Mouse (Mus musculus): Measurements from ENCODE around the gene Prr5. TPM values are rescaled to one million over a fixed set of nuclear protein-coding genes. Genes with fewer than 3 reads are reported as not detected.
"Not testable (repeated sequence)": the region's sequence is repeated elsewhere in the genome, so short reads cannot be mapped to it uniquely, and the experiment has no call there.

Prr5 gene
- polyA plus RNA-seq, 1 experiment, result 8.1 TPM

DNA sequence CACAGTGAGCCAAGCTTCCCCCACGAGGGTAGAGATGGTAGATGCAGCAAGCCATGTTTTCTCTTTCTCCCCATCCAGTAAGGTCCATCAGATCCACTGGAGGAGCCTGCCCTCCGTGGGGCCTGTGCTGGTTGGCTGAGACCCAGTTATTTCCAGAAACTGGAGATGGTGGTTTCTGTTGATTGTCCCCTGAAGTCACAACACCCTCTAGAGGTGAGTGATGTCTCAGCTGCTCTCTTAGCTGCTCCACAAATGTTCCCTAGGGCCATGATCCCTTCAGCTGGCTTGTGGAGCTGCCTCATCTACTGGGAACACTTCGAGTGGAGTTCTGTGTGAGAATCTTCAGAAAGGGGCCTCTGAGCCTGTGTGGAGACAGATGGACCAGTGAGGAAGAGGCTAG lies 49.4 kb downstream of the Prr5 start:
- TF ChIP-seq POLR2AphosphoS2 (IDR thresholded peaks at IDR 0.05; ENCODE audit: insufficient read length, low read depth) (no peak), USF1 (IDR thresholded peaks at IDR 0.05; ENCODE audit: low read depth) (no peak), SRF (IDR thresholded peaks at IDR 0.05; ENCODE audit: control insufficient read depth, insufficient read length, low read depth) (no peak), POLR2A (IDR thresholded peaks at IDR 0.05; ENCODE audit: insufficient read length, low read depth) (no peak), TCF12 (IDR thresholded peaks at IDR 0.05; ENCODE audit: insufficient read depth, poor library complexity, severe bottlenecking) (no peak), MYOD1 (IDR thresholded peaks at IDR 0.05; ENCODE audit: control insufficient read depth in 1 of 3, insufficient read length in 2 of 3, low read depth in 2 of 3) (no peak), REST (IDR thresholded peaks at IDR 0.05; ENCODE audit: insufficient read depth, insufficient read length) (no peak), MYOG (IDR thresholded peaks at IDR 0.05; ENCODE audit: control insufficient read depth in 1 of 3, insufficient read depth in 1 of 3, insufficient read length in 2 of 3, low read depth in 2 of 3) (no peak), TCF3 (IDR thresholded peaks at IDR 0.05; ENCODE audit: insufficient read length, low read depth) (no peak), E2F4 (IDR thresholded peaks at IDR 0.05; ENCODE audit: insufficient read depth) (no peak), MAX (IDR thresholded peaks at IDR 0.05; ENCODE audit: low read depth) (no peak), CEBPB (IDR thresholded peaks at IDR 0.05; ENCODE audit: insufficient read depth, poor library complexity, severe bottlenecking) (no peak)
- Histone ChIP-seq H3ac (ENCODE audit: control insufficient read depth, insufficient read length) (no peak overlapping the region), H3K4me3 (no peak overlapping the region), H3K4me2 (ENCODE audit: low read depth) (no peak overlapping the region), H3K27me3 (ENCODE audit: control insufficient read depth, insufficient read depth, insufficient read length) (no peaks in the 10 kb centered on the region), H3K36me3 (ENCODE audit: control insufficient read depth, insufficient read depth) (no peaks in the 10 kb centered on the region), H3K79me2 (ENCODE audit: control insufficient read depth, insufficient read depth) (no peaks in the 10 kb centered on the region)

DNA sequence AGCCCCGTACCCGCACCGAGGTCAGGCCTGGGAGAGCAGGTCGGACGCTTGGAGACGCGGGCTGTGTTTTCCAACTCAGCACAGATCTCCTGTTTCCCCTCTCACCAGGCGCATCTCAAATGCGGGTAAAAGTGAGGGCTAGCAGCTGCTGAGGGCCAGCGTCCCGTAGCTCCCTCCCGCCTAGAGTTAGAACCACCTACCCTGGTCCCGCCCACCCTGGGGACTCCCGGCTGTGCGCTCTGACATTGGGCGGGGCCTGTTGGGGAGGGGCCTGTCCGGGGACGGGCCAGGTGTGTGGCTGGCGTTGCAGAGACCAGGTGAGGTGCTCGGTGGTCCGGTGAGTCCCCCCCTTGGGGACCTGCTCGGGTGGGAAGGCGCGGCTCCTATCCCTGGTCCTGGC lies 50.4 kb downstream of the Prr5 start, which contains the start of gene Arhgap8:
Gene Arhgap8, plus strand, starts transcription at position 262 of the 400 bp plus-strand sequence.
- Histone ChIP-seq H3K4me3 (no peak within 1 kb of the TSS), H3ac (ENCODE audit: control insufficient read depth, insufficient read length) (no peak within 1 kb of the TSS), H3K27me3 (ENCODE audit: control insufficient read depth, insufficient read depth, insufficient read length) (no peaks in the 10 kb centered on the region), H3K4me2 (ENCODE audit: low read depth) (no peak within 1 kb of the TSS), H3K79me2 (ENCODE audit: control insufficient read depth, insufficient read depth) (no peaks in the 10 kb centered on the region), H3K36me3 (ENCODE audit: control insufficient read depth, insufficient read depth) (no peaks in the 10 kb centered on the region)
- TF ChIP-seq TCF12 (IDR thresholded peaks at IDR 0.05; ENCODE audit: insufficient read depth, poor library complexity, severe bottlenecking) (no peak), MAX (IDR thresholded peaks at IDR 0.05; ENCODE audit: low read depth) (no peak), MYOG (IDR thresholded peaks at IDR 0.05; ENCODE audit: control insufficient read depth in 1 of 3, insufficient read depth in 1 of 3, insufficient read length in 2 of 3, low read depth in 2 of 3) (no peak), TCF3 (IDR thresholded peaks at IDR 0.05; ENCODE audit: insufficient read length, low read depth) (no peak), MYOD1 (IDR thresholded peaks at IDR 0.05; ENCODE audit: control insufficient read depth in 1 of 3, insufficient read length in 2 of 3, low read depth in 2 of 3) (no peak), POLR2A (IDR thresholded peaks at IDR 0.05; ENCODE audit: insufficient read length, low read depth) (no peak), E2F4 (IDR thresholded peaks at IDR 0.05; ENCODE audit: insufficient read depth) (no peak), REST (IDR thresholded peaks at IDR 0.05; ENCODE audit: insufficient read depth, insufficient read length) (no peak), SRF (IDR thresholded peaks at IDR 0.05; ENCODE audit: control insufficient read depth, insufficient read length, low read depth) (no peak), CEBPB (IDR thresholded peaks at IDR 0.05; ENCODE audit: insufficient read depth, poor library complexity, severe bottlenecking) (no peak)

DNA sequence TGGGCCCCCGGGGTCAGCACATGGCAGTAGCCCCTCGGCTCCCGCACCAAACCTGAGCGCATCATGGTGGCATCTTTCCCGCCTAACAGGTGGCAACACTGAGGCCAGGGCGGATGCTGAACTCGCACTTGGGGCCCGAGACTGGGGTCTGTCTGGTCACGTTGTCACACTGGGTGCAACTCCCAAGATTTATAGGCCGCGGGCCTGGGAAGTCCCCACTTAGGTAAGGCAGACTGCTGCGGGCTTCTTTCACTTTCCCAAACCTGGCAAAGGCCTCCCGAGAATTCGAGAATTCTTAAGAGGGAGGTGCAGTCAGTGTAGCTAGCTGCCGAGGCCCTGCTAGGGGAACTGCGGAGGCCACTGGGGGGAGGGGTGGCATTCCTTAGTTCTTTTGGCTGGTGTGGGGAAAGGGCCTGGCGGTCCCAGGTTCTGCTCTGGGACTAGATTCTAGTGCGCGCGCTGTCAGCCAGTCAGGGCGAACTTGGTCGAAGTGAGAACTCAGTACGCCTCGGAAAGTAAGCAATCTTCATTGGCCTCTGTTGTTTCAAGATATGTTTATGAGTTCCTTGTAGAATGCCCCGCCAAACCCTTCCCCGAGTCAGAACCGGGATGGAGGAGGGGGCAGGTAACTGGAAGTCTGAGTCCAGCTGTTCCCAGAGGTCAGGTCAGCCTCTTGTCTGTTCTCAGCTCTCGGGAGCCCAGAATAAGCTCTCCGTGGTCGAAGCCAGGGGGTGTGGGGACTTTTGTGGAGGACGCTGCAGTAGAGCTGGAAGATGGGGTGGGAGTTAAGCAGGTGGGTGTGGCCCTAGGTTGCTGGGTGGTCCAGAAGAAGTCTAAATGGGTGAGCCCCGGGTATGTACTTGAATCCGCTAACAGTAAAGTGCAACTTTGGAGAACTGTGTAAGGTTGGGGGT lies 51.1 kb downstream of the Prr5 start:
- Histone ChIP-seq H3K27me3 (ENCODE audit: control insufficient read depth, insufficient read depth, insufficient read length) (no peaks in the 10 kb centered on the region), H3K79me2 (ENCODE audit: control insufficient read depth, insufficient read depth) (no peaks in the 10 kb centered on the region), H3K36me3 (ENCODE audit: control insufficient read depth, insufficient read depth) (no peaks in the 10 kb centered on the region), H3K4me2 (ENCODE audit: low read depth) (no peak overlapping the region), H3K4me3 (no peak overlapping the region), H3ac (ENCODE audit: control insufficient read depth, insufficient read length) (no peak overlapping the region)
- no peak for TF ChIP-seq MYOG (IDR thresholded peaks at IDR 0.05; ENCODE audit: control insufficient read depth in 1 of 3, insufficient read depth in 1 of 3, insufficient read length in 2 of 3, low read depth in 2 of 3)
- TF ChIP-seq REST (IDR thresholded peaks at IDR 0.05; ENCODE audit: insufficient read depth, insufficient read length), result no peak
- TF ChIP-seq MYOD1 (IDR thresholded peaks at IDR 0.05; ENCODE audit: control insufficient read depth in 1 of 3, insufficient read length in 2 of 3, low read depth in 2 of 3), result no peak
- no peak for TF ChIP-seq E2F4 (IDR thresholded peaks at IDR 0.05; ENCODE audit: insufficient read depth)
- no peak for TF ChIP-seq TCF12 (IDR thresholded peaks at IDR 0.05; ENCODE audit: insufficient read depth, poor library complexity, severe bottlenecking)
- no peak for TF ChIP-seq SRF (IDR thresholded peaks at IDR 0.05; ENCODE audit: control insufficient read depth, insufficient read length, low read depth)
- TF ChIP-seq POLR2AphosphoS2 (IDR thresholded peaks at IDR 0.05; ENCODE audit: insufficient read length, low read depth), result no peak
- no peak for TF ChIP-seq TCF3 (IDR thresholded peaks at IDR 0.05; ENCODE audit: insufficient read length, low read depth)
- TF ChIP-seq POLR2A (IDR thresholded peaks at IDR 0.05; ENCODE audit: insufficient read length, low read depth), result no peak
- no peak for TF ChIP-seq USF1 (IDR thresholded peaks at IDR 0.05; ENCODE audit: low read depth)
- TF ChIP-seq MAX (IDR thresholded peaks at IDR 0.05; ENCODE audit: low read depth), result no peak
- TF ChIP-seq CEBPB (IDR thresholded peaks at IDR 0.05; ENCODE audit: insufficient read depth, poor library complexity, severe bottlenecking), result no peak

DNA sequence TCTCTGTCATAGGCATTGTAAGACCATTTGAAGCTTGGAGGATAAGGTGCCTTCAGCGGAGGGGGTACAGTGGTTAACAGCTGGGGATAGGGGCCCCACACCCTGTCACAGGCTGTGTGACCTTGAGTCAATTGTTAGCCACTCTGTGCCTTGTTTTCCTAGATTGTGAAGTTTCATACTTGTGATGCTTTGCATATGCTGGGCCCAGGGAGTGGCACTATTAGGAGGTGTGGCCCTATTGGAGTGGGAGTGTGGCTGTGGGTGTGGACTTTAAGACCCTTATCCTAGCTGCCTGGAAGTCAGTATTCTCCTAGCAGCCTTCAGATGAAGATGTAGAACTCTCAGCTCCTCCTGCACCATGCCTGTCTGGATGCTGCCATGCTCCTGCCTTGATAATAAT lies 54.2 kb downstream of the Prr5 start:
- not testable (repeated sequence) for H3K27me3 ChIP-seq (ENCODE audit: control insufficient read depth, insufficient read depth, insufficient read length); H3K4me3 ChIP-seq; H3ac ChIP-seq (ENCODE audit: control insufficient read depth, insufficient read length)

DNA sequence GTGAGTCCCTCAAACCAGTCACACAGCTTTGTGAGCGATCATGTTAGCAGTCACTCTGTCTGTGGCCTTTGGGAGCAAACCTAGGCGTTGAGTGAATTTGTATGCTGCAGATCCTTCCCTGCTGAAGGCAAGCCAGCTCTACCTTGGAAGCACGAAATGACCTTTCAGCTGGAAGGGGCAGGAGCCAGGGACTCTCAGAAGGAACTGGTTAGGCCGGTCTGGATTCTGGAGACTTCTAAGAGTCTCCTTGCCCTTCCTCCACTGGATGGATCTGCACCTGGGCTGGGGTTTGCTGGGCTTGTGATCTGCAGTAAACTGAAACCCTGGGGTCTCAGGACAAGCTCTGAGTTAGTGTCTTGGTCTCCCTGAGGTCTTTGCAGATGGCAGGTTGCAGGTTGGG lies 54.8 kb downstream of the Prr5 start:
- no peaks in the 10 kb centered on the region for H3K79me2 ChIP-seq (ENCODE audit: control insufficient read depth, insufficient read depth)
- no peak for TF ChIP-seq SRF (IDR thresholded peaks at IDR 0.05; ENCODE audit: control insufficient read depth, insufficient read length, low read depth)
- TF ChIP-seq POLR2A (IDR thresholded peaks at IDR 0.05; ENCODE audit: insufficient read length, low read depth), result no peak
- H3K4me2 ChIP-seq (ENCODE audit: low read depth), result no peak overlapping the region
- no peak overlapping the region for H3K4me3 ChIP-seq
- H3K27me3 ChIP-seq (ENCODE audit: control insufficient read depth, insufficient read depth, insufficient read length), result no peaks in the 10 kb centered on the region
- no peaks in the 10 kb centered on the region for H3K36me3 ChIP-seq (ENCODE audit: control insufficient read depth, insufficient read depth)
- no peak overlapping the region for H3ac ChIP-seq (ENCODE audit: control insufficient read depth, insufficient read length)

More for the DNA sequence above, 54.2 kb downstream of the Prr5 start:
- H3K4me2 ChIP-seq (ENCODE audit: low read depth); H3K36me3 ChIP-seq (ENCODE audit: control insufficient read depth, insufficient read depth); H3K79me2 ChIP-seq (ENCODE audit: control insufficient read depth, insufficient read depth): not testable (repeated sequence)
